Mouse (Mus musculus) midbrain, postnatal 0 days (tissue): ENCODE measurements around the gene Myo19. TPM values are rescaled to one million over a fixed set of nuclear protein-coding genes. Genes with fewer than 3 reads are reported as not detected.

ENCODE experiments used
- ATAC-seq: fragments of 200-750 bp; cut with Nextera tagmentation; 2 replicates; pipeline ENCODE4 v1.8.0; 2017; ENCODE audit warnings: moderate number of reproducible peaks, mild to moderate bottlenecking, moderate TSS enrichment, moderate library complexity; ENCODE audit not compliant: low FRiP score
- DNase-seq: peaks from one replicate; pipeline ENCODE4 v3.0.0-alpha.2; 2015; ENCODE audit warnings: low spot score
- H3K27ac ChIP-seq: fragments of 300-500 bp; sonication (generic); 2 replicates; pipeline ENCODE4 v1.5.1; 2014; ENCODE audit warnings: low read depth, mild to moderate bottlenecking, low read length, mixed read lengths
- H3K27me3 ChIP-seq: fragments of 300-500 bp; sonication (generic); 2 replicates; pipeline ENCODE4 v1.6.1; 2014; ENCODE audit warnings: low read length, control low read depth, mixed read lengths; ENCODE audit not compliant: insufficient read depth
- H3K36me3 ChIP-seq: fragments of 300-500 bp; sonication (generic); 2 replicates; pipeline ENCODE4 v1.6.1; 2014; ENCODE audit warnings: low read length, control low read depth, mixed read lengths; ENCODE audit not compliant: insufficient read depth
- H3K4me1 ChIP-seq: fragments of 300-500 bp; sonication (generic); 2 replicates; pipeline ENCODE4 v1.6.1; 2014; ENCODE audit warnings: mild to moderate bottlenecking, control low read depth, antibody characterized with exemption, low read length, mixed read lengths; ENCODE audit not compliant: insufficient read depth
- H3K4me2 ChIP-seq: fragments of 300-500 bp; sonication (generic); 2 replicates; pipeline ENCODE4 v1.6.1; 2014; ENCODE audit warnings: low read depth, mild to moderate bottlenecking, low read length, mixed read lengths; ENCODE audit not compliant: poor library complexity, severe bottlenecking
- H3K4me3 ChIP-seq: fragments of 300-500 bp; sonication (generic); 2 replicates; pipeline ENCODE4 v1.5.1; 2014; ENCODE audit warnings: low read depth, mild to moderate bottlenecking, low read length, moderate library complexity
- H3K9ac ChIP-seq: fragments of 300-500 bp; sonication (generic); replicated peaks from 2 replicates; pipeline ENCODE4 v1.6.1; 2014; ENCODE audit warnings: mild to moderate bottlenecking, low read length, moderate library complexity, mixed read lengths; ENCODE audit not compliant: poor library complexity, severe bottlenecking
- H3K9me3 ChIP-seq: fragments of 300-500 bp; sonication (generic); 2 replicates; pipeline ENCODE4 v1.6.1; 2016; ENCODE audit warnings: low read length, control low read depth
- CTCF ChIP-seq: IDR thresholded peaks from 2 replicates; pipeline ENCODE4 v1.5.1; 2016; ENCODE audit warnings: antibody characterized with exemption, mild to moderate bottlenecking
- WGBS: fragments of 180-500 bp; shearing (Covaris S2); extraction: QIAGEN DNeasy Blood & Tissue Kit; methylation state at CpG from one replicate; pipeline ENCODE4 v1.1.7; 2014; 5-methylcytosine and 5-hydroxymethylcytosine counted together
- polyA plus RNA-seq: library from polyadenylated mRNA; unstranded; fragments of >200 nt; fragmentation: Nextera tagmentation; extraction: Ambion mirVana; gene quantifications from 2 replicates; pipeline ENCODE4 v1.2.1, GENCODE M21; 2015
- total RNA-seq: library from RNA; depleted of rRNA; stranded (reverse); fragments of >200 nt; gene quantifications from 2 replicates; pipeline ENCODE4 v1.2.3, GENCODE M21; 2014; rRNA removed

Gene Myo19
- total RNA-seq (9.4 and 13.6 TPM in 2 replicates), polyA plus RNA-seq (4.4 and 4.7 TPM in 2 replicates)

- H3K27me3 ChIP-seq, result no peaks in the 10 kb centered on the region
- no peaks in the 10 kb centered on the region for H3K9me3 ChIP-seq
- H3K27ac ChIP-seq, result peak within 1 kb of the TSS; percentile 80
- H3K4me1 ChIP-seq, result no peaks in the 10 kb centered on the region; the same call in 1 of the 2 replicates
- DNase-seq (peak; percentile 82), ATAC-seq (peak; percentile 90)
- WGBS, result under 1% methylated on average over 70 of the region's 81 CpGs
- H3K4me3 ChIP-seq, result peak within 1 kb of the TSS; percentile 73
- H3K36me3 ChIP-seq, result peaks cover 9% of the 10 kb centered on the region; the same call in 1 of the 2 replicates
- TF ChIP-seq CTCF, result no peak
- peak within 1 kb of the TSS; percentile 82 for H3K4me2 ChIP-seq
- peak within 1 kb of the TSS; percentile 82 for H3K9ac ChIP-seq
Observed at GRCm38 (mm10) chr11:84879772-84880464, at the start of gene Myo19, which contains the start of gene Pigw. TSS of gene Myo19 (plus strand) at chr11:84880148. TSS of gene Pigw (minus strand) at chr11:84880285.

- peak; percentile 22; the same call in 1 of the 2 replicates for TF ChIP-seq CTCF
- Histone ChIP-seq H3K4me3 (no peak overlapping the region), H3K4me1 (no peaks in the 10 kb centered on the region), H3K4me2 (no peak overlapping the region), H3K9me3 (no peaks in the 10 kb centered on the region), H3K27me3 (no peaks in the 10 kb centered on the region), H3K27ac (no peak overlapping the region), H3K9ac (no peak overlapping the region), H3K36me3 (peaks cover 32% of the 10 kb centered on the region)
- 97% methylated on average over 2 of the region's 2 CpGs for WGBS
- DNase-seq, result no peak
- no peak for ATAC-seq
Observed at GRCm38 (mm10) chr11:84839330-84839729, 40.6 kb upstream of the Myo19 start.

GRCm38 (mm10) chr11:84846741-84847474 lies 33.0 kb upstream of the Myo19 start:
- H3K27ac ChIP-seq, result no peak overlapping the region
- H3K36me3 ChIP-seq, result peaks cover 20% of the 10 kb centered on the region
- DNase-seq, result no peak
- H3K27me3 ChIP-seq, result no peaks in the 10 kb centered on the region
- WGBS, result 94% methylated on average over 15 of the region's 15 CpGs
- no peak overlapping the region for H3K4me3 ChIP-seq
- no peak for ATAC-seq
- H3K4me1 ChIP-seq, result no peaks in the 10 kb centered on the region
- TF ChIP-seq CTCF, result no peak
- H3K9me3 ChIP-seq, result no peaks in the 10 kb centered on the region
- no peak overlapping the region for H3K9ac ChIP-seq
- H3K4me2 ChIP-seq, result no peak overlapping the region

DNA sequence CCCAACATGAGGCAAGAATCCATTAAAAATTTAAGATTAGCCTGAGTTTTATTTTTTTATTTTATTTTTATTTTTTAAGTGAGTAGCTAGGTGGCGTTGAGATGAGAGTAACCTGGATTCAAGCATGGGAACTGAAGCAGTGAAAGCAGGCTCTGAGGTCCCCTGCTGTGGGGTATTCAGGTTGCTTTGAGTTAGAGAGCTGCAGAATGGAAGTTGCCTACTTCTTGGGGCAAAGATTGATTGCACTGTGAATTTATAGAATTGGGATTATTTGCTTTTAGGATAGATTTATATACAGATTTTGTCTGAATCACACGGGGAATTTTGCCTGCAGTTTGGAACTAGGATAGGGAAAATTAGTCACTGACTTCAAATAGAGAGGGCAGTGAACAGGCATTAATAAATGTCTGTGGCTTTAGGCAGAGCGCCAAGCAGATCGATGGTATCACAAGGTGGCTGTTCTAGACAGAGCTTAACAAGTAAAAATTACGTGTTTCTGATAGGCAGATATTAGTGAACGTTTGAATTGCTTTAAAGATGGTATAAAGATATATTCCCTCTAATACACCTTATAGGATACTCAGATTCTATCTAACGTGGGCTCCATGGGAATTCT lies 32.4 kb upstream of the Myo19 start:
- Histone ChIP-seq H3K4me3 (no peak overlapping the region), H3K9ac (no peak overlapping the region), H3K27ac (no peak overlapping the region), H3K9me3 (no peaks in the 10 kb centered on the region), H3K36me3 (peaks cover 22% of the 10 kb centered on the region), H3K4me2 (no peak overlapping the region), H3K27me3 (no peaks in the 10 kb centered on the region), H3K4me1 (no peaks in the 10 kb centered on the region)
- ATAC-seq (no peak), DNase-seq (no peak)
- 91% methylated on average over 7 of the region's 7 CpGs for WGBS
- no peak for TF ChIP-seq CTCF

DNA sequence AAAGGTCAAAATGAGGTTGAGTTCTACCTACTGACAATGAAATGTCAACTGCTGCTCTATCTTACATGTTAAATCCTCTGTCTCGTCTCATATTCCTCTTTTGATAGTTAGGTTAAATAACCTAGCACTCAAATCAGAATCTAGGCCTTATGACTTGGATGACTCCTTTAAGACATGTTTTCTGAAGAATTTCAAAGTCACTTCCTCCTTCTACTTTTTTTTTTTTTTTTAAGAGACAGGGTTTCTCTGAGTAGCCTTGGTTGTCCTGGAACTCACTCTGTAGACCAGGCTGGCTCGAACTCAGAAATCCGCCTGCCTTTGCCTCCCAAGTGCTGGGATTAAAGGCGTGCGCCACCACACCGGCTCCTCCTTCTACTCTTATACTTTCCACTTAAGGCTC lies 24.7 kb upstream of the Myo19 start:
- H3K36me3 ChIP-seq, result peaks cover 15% of the 10 kb centered on the region
- 95% methylated on average over 6 of the region's 6 CpGs for WGBS
- ATAC-seq, result no peak

More for the DNA sequence above, 24.7 kb upstream of the Myo19 start:
- H3K4me3 ChIP-seq, result no peak overlapping the region
- no peak overlapping the region for H3K4me2 ChIP-seq
- H3K9me3 ChIP-seq, result no peaks in the 10 kb centered on the region
- H3K9ac ChIP-seq, result no peak overlapping the region
- H3K27ac ChIP-seq, result no peak overlapping the region
- no peaks in the 10 kb centered on the region for H3K27me3 ChIP-seq
- no peak for TF ChIP-seq CTCF
- DNase-seq, result no peak
- H3K4me1 ChIP-seq, result no peaks in the 10 kb centered on the region
